8 mouse cellular contexts compared by ENCODE assay signal in genomic region chr6:47455843-47456242, GRCm38 (mm10). TPM values are rescaled to one million over a fixed set of nuclear protein-coding genes. Genes with fewer than 3 reads are reported as not detected.
DNase-seq lines count a peak whose midpoint lies in the region; ATAC-seq and TF ChIP-seq lines count a peak whose summit lies in the region.

No protein-coding gene starts in this region.

- H3K27me3 ChIP-seq in cerebellum, adult 2 months (ENCODE audit: control insufficient read depth, insufficient read depth, low read length) = no peaks in the 10 kb centered on the region
- no peaks in the 10 kb centered on the region for H3K27me3 ChIP-seq in neural tube, embryonic 11.5 days (ENCODE audit: control insufficient read depth, insufficient read depth, low read length)
- no peaks in the 10 kb centered on the region for H3K27me3 ChIP-seq in liver, embryonic 12.5 days (replicated peaks)

- H3K4me2 ChIP-seq in neural tube, embryonic 11.5 days (ENCODE audit: low read depth) = peak overlapping the region; percentile 82
- peak overlapping the region; percentile 78 for H3K4me2 ChIP-seq in liver, embryonic 12.5 days

- 51% methylated on average over 1 of the region's 1 CpGs for WGBS in cerebellum, adult 2 months
- 92% methylated on average over 1 of the region's 1 CpGs for WGBS in neural tube, embryonic 11.5 days
- 58% methylated on average over 1 of the region's 1 CpGs for WGBS in liver, embryonic 12.5 days (ENCODE audit: insufficient replicate concordance)

- H3K9ac ChIP-seq in neural tube, embryonic 11.5 days (ENCODE audit: low read length) = no peak overlapping the region
- H3K9ac ChIP-seq in liver, embryonic 12.5 days = peak overlapping the region; percentile 100

- H3K9me3 ChIP-seq in neural tube, embryonic 11.5 days (ENCODE audit: control insufficient read depth, low read length) = no peaks in the 10 kb centered on the region
- H3K9me3 ChIP-seq in liver, embryonic 12.5 days (replicated peaks) = no peaks in the 10 kb centered on the region

- H3K4me3 ChIP-seq in cerebellum, adult 2 months (replicated peaks; ENCODE audit: insufficient read depth, low read depth, low read length) = peak overlapping the region; percentile 5
- H3K4me3 ChIP-seq in neural tube, embryonic 11.5 days (ENCODE audit: low read depth, low read length) = peak overlapping the region; percentile 73
- H3K4me3 ChIP-seq in liver, embryonic 12.5 days = peak overlapping the region; percentile 96

- TF ChIP-seq POLR2A in cerebellum, adult 2 months (IDR thresholded peaks at IDR 0.05; ENCODE audit: borderline replicate concordance, insufficient read depth, low read length) = no peak

- intact Hi-C loops in gastrocnemius, postnatal 14 days (cut with DNase I; ENCODE audit: low total_unique reads) = no loop called here

- H3K27ac ChIP-seq in cerebellum, adult 2 months (ENCODE audit: insufficient read depth, low read length) = no peak overlapping the region
- H3K27ac ChIP-seq in neural tube, embryonic 11.5 days (ENCODE audit: low read depth, low read length) = no peak overlapping the region
- H3K27ac ChIP-seq in liver, embryonic 12.5 days = 0 out of 2 replicates have a peak overlapping the region, but pooled peaks have one; percentile 14

- H3K4me1 ChIP-seq in cerebellum, adult 2 months (ENCODE audit: control insufficient read depth, insufficient read depth, low read length) = peaks cover 7% of the 10 kb centered on the region; the same call in 1 of the 2 replicates
- peaks cover 11% of the 10 kb centered on the region; the same call in 1 of the 2 replicates for H3K4me1 ChIP-seq in neural tube, embryonic 11.5 days (ENCODE audit: control insufficient read depth, insufficient read depth, low read length)
- peaks cover 43% of the 10 kb centered on the region for H3K4me1 ChIP-seq in liver, embryonic 12.5 days

- no peak for ATAC-seq in neural tube, embryonic 11.5 days (ENCODE audit: insufficient read depth, low FRiP score, low TSS enrichment)
- no peak for ATAC-seq in liver, embryonic 12.5 days
- ATAC-seq in inflammation-experienced regulatory T-cells, adult 6 months = no peak

- no peak for TF ChIP-seq CTCF in cerebellum, adult 2 months (IDR thresholded peaks at IDR 0.05; ENCODE audit: borderline replicate concordance, insufficient read depth, low read depth, low read length)

- DNase-seq in cerebellum, adult 2 months = no peak
- no peak for DNase-seq in cerebellum, postnatal 4 days (ENCODE audit: low spot score in 2 of 2)
- no peak for DNase-seq in neural tube, embryonic 11.5 days (ENCODE audit: low spot score)
- DNase-seq in neural tube, embryonic 10.5 days (ENCODE audit: extremely low spot score, low spot score) = no peak
- DNase-seq in gastrocnemius, postnatal 14 days = no peak
- no peak for DNase-seq in layer of hippocampus, adult 11-12 months (ENCODE audit: low spot score)

- no peaks in the 10 kb centered on the region for H3K36me3 ChIP-seq in neural tube, embryonic 11.5 days (ENCODE audit: control insufficient read depth, insufficient read depth, low read length)
- no peaks in the 10 kb centered on the region for H3K36me3 ChIP-seq in liver, embryonic 12.5 days

RNA-seq across cellular contexts. Expression of gene Cul1, which starts 2.6 kb away (rescaled TPM):
- 111 and 112 TPM in 2 replicates for polyA plus RNA-seq in cerebellum, adult 2 months (2012; rRNA removed)
- 188 and 197 TPM in 2 replicates for polyA plus RNA-seq in neural tube, embryonic 11.5 days (2014; fragmentation: Nextera tagmentation; extraction: Ambion mirVana)
- 95.5 and 99.5 TPM in 2 replicates for polyA plus RNA-seq in liver, embryonic 12.5 days (2016; fragmentation: Nextera tagmentation; extraction: Ambion mirVana)
- 10 to 100 TPM; 59.0 to 59.7 TPM for total RNA-seq in gastrocnemius, postnatal 14 days (2021)
- 10 to 100 TPM; 62.2 to 69.1 (median 68.9) TPM for polyA plus RNA-seq in inflammation-experienced regulatory T-cells, adult 6 months (2017; shearing (Covaris generic))

Comparison
In these comparisons a context has a peak if more than half of its experiments do, and no peak if none do; other contexts are left out.
1. H3K4me3 ChIP-seq: peak in every context shown above with its lines; median percentile 96 in liver, embryonic 12.5 days; 73 in neural tube, embryonic 11.5 days; 5 in cerebellum, adult 2 months.